In genomic region chr3:51288880-51289821, GRCm38 (mm10) we compare ENCODE assay signal across 8 mouse cellular contexts. TPM values are rescaled to one million over a fixed set of nuclear protein-coding genes. Genes with fewer than 3 reads are reported as not detected.
A peak's percentile ranks its signal among the peaks of the same experiment; 100 is the strongest.
DNase-seq lines count a peak whose midpoint lies in the region; ATAC-seq and TF ChIP-seq lines count a peak whose summit lies in the region.

No protein-coding gene starts in this region.

- H3K4me1 ChIP-seq in ES-Bruce4 (ENCODE audit: control insufficient read depth, insufficient read depth, low read length): no peaks in the 10 kb centered on the region
- H3K4me1 ChIP-seq in forebrain, embryonic 11.5 days (replicated peaks; ENCODE audit: control insufficient read depth, insufficient read depth, low read length): no peaks in the 10 kb centered on the region

- no peaks in the 10 kb centered on the region for H3K27me3 ChIP-seq in ES-Bruce4 (ENCODE audit: control insufficient read depth, insufficient read depth, low read length, poor library complexity, severe bottlenecking)
- H3K27me3 ChIP-seq in forebrain, embryonic 11.5 days (ENCODE audit: control insufficient read depth, insufficient read depth, low read length): no peaks in the 10 kb centered on the region

- H3K9me3 ChIP-seq in ES-Bruce4 (replicated peaks; ENCODE audit: control insufficient read depth, insufficient read depth, low read length, poor library complexity, severe bottlenecking): no peaks in the 10 kb centered on the region
- H3K9me3 ChIP-seq in forebrain, embryonic 11.5 days (ENCODE audit: control insufficient read depth, low read length): no peaks in the 10 kb centered on the region

- 54% methylated on average over 11 of the region's 11 CpGs for WGBS in forebrain, embryonic 11.5 days

- intact Hi-C loops in heart, postnatal 36 days (cut with DNase I): loop anchor here (1.0 kb wide), 2 partner anchors 64 to 76 kb away; no protein-coding TSS in a partner anchor

- peak; percentile 55 for TF ChIP-seq CTCF in ES-Bruce4 (IDR thresholded peaks at IDR 0.05; ENCODE audit: low read depth, low read length)

- DNase-seq in c-Kit-negative CD71-positive TER-119-positive erythroid progenitor cells, embryonic 14.5 days (ENCODE audit: low read depth, low spot score): peak; percentile 47
- peak; percentile 86 for DNase-seq in forebrain, embryonic 11.5 days (ENCODE audit: low spot score)
- DNase-seq in heart, postnatal 36 days: peak; percentile 84 to 85
- peak; percentile 63 to 91 for DNase-seq in layer of hippocampus, adult 8-10 months (ENCODE audit: low spot score in 2 of 2)
- peak; percentile 89 for DNase-seq in lung, postnatal 10 days
- peak; percentile 93 for DNase-seq in retina, embryonic 14.5 days (ENCODE audit: low spot score)
- peak; percentile 90 for DNase-seq in thymus, postnatal 4 days

- H3K36me3 ChIP-seq in ES-Bruce4 (ENCODE audit: control insufficient read depth, insufficient read depth, low read length, poor library complexity, severe bottlenecking): no peaks in the 10 kb centered on the region
- H3K36me3 ChIP-seq in forebrain, embryonic 11.5 days (ENCODE audit: control insufficient read depth, insufficient read depth, low read length): no peaks in the 10 kb centered on the region; the same call in 1 of the 2 replicates

- TF ChIP-seq POLR2A in ES-Bruce4 (IDR thresholded peaks at IDR 0.05; ENCODE audit: insufficient read depth, low read length): no peak

- peak; percentile 42 for ATAC-seq in forebrain, embryonic 11.5 days (replicated peaks; ENCODE audit: low FRiP score)

- no peak for TF ChIP-seq EP300 in ES-Bruce4 (IDR thresholded peaks at IDR 0.05; ENCODE audit: insufficient read depth, low read depth, low read length)

- no peak overlapping the region for H3K4me3 ChIP-seq in ES-Bruce4 (ENCODE audit: low read depth, low read length)
- H3K4me3 ChIP-seq in forebrain, embryonic 11.5 days (ENCODE audit: low read depth, low read length): no peak overlapping the region

- no peak overlapping the region for H3K27ac ChIP-seq in ES-Bruce4 (ENCODE audit: insufficient read depth, low read length)
- no peak overlapping the region for H3K27ac ChIP-seq in forebrain, embryonic 11.5 days (ENCODE audit: low read depth, low read length)

- H3K9ac ChIP-seq in ES-Bruce4 (ENCODE audit: low read depth, poor library complexity, severe bottlenecking): no peak overlapping the region
- H3K9ac ChIP-seq in forebrain, embryonic 11.5 days (ENCODE audit: low read length): no peak overlapping the region

- no peak overlapping the region for H3K4me2 ChIP-seq in forebrain, embryonic 11.5 days (ENCODE audit: low read depth, low read length, severe bottlenecking)

RNA-seq across cellular contexts. Expression of gene Elf2, which starts 51.3 kb away (rescaled TPM):
- 52.8 and 57.7 TPM in 2 replicates for polyA plus RNA-seq in ES-Bruce4 (2011; ENCODE audit: insufficient read depth, insufficient read length, low read depth, missing spikeins)
- 46.7 and 48.3 TPM in 2 replicates for polyA plus RNA-seq in forebrain, embryonic 11.5 days (2014; fragmentation: Nextera tagmentation; extraction: Ambion mirVana)
- total RNA-seq in heart, postnatal 36 days (2021): 10 to 100 TPM; 53.8 to 62.2 TPM
- 10 to 100 TPM; 57.6 to 62.4 (median 60.1) TPM for total RNA-seq in layer of hippocampus, adult 8-10 months (2022)
